Mouse (Mus musculus): ENCODE measurements around the gene Bcat1.
A peak's percentile ranks its signal among the peaks of the same experiment; 100 is the strongest.

The Bcat1 gene

DNA sequence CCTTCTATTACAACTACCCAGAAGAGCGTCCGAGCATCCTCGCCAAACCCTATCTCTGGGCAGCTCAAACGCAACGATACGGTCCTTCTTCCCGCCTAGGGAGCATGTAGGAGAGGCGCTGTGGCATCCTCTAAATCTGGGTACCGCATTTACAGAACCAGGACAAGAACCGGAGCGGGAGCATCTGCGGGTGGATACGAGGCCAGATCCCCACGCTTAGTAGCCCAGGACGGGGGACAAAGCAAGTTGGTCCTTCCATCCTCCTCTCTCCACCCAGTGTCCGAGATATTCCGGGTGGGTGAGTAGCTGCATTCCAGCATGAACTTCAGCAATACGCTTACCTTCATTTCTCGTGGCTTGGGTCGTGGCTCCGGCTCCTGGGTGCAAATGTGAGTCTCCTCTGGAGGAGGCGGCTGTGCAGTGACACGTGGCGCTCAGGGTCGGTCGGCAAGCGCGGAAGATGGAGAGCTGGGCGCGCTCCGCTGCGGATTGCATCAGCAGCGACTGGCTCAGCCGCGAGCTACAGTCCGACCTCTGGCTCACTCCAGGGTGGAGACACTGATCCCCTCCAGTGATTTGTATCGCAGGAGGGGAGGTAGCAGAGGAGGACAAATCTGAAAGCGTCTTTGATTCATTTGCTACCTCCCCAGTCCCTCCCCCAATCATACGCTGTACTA lies at the start of gene Bcat1:
Gene Bcat1 (minus strand): TSS at position 637 of the 677 bp plus-strand sequence.
- DNase-seq (ENCODE audit: low spot score in 2 of 2): peak in 1 of 2 experiments; percentile 14

DNA sequence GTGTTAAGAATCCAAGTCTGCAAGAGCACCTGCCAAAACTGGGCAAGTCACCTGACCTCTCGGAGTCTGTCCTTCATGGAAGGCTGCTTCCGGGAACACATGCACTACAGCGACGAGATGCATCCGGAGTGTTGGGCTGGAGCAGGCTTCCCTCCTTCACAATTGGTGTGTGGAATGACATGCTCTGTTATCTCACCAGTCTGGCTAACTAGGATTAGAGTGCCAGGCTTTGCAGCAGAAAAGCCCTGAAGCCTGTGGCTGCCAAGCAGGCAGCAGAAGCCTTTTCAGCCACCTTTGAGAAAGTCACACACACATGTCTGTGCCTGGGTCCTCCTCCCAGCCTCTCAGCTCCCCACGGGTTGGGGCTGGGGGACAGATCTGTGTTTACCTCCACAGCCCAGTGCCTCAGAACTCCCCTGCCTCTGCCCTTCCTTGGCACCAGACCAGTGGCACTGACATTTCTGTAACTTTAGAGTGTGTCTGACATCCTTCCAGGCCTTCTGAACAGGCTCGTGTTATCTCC lies 49.7 kb upstream of the Bcat1 start:
- DNase-seq (ENCODE audit: low spot score in 2 of 2): no peak

DNA sequence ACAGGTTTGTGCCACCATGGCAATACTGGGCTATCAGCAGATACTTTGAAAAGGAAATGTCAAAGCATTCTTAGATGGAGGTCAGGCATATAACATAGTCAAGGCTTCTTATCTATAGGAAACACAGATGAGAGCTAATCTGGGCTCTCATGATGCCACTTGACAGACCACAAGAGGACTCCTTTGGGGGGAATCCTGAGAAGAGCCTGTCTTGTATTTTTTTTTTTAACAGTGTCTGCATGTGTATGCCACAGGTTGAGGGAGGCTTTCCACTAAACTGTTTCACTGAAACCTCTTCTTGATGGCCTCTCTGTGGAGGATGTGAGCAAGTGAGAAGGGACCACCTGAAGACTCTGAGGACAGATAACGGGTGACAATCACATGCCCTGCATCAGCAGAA lies 48.6 kb upstream of the Bcat1 start:
- no peak for DNase-seq (ENCODE audit: low spot score in 2 of 2)

DNA sequence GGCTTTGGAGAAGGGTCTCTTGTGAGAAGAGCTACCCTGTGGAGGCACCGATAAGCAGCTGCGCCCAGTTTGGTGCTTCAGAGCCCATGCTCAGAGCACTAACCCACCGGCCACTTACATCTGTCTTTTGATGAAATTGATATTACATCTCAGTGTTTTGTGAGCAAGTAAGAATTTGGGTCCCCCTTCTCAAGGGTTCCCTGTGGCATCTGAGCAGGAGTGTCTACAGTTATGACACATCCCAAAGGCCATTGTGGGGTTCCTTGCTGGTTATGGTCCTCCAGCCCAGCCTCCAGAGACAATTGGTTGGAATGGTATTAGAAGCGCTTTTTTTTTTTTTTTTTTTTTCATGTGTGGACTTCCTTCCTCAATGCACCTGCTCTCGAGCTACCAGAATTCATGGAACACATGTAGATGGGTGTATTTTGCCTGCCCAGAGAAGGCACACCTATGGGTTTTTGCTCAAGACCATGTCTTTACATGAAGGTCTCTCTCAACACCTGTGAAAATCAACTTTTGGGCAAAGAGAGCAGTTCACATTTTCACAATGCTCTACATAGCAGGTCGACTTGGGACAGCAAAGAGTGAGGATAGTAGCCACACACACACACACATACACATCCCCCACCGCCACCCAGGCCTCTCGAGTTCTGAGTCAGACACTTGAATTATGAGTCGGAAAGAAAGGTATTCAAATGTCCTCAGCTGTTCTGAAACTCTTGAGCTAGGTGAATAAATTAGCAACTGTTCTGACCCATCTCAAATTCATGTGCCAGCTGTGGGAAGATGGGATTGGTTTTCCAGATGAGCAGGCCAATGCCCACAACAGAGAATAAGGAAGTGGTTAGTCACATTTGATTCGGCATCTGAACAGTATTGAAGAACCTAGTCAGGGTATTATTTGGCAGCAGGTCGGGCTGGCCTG lies 47.4 kb upstream of the Bcat1 start:
- DNase-seq (ENCODE audit: low spot score in 2 of 2): no peak

DNA sequence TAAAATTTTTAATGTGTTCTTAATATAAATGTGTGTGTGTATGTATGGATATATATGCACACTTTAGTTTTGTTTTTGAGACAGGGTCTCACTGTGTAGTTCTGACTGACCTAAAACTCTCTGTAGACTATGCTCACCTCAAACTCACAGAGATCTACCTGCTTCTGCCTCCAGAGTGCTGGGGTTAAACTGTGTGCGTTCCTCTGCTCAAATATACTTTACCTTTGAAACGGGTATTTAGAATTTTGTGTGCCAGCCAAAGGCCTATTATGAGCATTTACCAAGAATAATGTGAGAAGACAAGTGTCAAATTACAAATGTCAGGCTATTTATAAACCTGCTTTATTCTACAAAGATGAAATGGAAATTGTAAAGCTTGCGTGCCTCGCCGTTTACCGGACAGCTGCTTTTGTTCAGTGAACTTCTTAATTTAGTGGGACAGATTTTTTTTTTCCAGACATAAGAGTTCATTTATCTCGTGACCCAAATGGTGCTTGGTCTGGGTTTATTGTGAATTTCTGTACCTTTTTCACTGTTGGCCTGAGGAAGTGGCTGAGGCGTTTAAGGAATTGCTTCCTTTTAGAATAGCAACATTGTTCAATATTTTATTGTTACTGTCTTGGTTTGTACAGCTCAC lies 46.6 kb upstream of the Bcat1 start:
- DNase-seq (ENCODE audit: low spot score in 2 of 2): no peak

DNA sequence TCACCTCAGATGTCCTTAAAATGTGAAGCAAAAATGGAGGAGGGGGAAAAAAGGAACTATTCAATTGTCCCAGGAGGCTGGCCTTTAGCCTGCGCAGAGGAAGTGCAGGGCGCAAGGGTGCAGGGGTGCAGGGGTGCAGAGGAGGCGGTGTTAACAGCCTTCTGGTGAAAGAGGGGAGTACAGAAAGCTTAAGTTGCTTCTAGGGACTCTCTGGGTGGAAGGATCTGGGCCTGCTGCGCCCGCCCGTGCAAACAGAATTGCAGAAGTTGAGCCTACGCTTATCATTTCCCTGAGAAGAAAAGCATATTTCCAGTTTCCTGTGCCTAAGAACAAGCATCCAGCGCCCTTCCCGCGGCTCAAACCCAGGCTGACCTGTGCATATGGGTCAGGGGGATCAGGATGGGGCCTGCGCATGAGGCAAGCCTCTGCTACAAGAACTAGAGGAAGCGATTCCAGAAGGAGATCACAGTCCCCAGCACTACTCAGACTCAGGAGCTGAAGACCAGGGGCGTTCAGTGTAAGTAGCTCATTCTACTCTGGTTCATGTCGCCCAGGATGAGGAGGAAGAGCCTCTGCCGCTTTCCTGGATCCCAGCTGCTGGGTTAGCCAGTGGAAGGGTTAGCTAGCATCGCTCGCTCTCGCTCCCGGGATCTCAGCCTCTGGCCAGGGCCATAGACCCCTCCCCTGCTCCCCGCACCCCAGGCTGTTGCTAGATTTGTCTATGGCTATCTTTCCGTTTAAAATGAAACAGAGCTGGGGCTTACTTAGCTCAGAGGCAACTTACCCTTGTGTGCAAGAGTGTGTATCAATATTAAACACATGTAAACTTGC lies 45.8 kb upstream of the Bcat1 start:
- no peak for DNase-seq (ENCODE audit: low spot score in 2 of 2)

DNA sequence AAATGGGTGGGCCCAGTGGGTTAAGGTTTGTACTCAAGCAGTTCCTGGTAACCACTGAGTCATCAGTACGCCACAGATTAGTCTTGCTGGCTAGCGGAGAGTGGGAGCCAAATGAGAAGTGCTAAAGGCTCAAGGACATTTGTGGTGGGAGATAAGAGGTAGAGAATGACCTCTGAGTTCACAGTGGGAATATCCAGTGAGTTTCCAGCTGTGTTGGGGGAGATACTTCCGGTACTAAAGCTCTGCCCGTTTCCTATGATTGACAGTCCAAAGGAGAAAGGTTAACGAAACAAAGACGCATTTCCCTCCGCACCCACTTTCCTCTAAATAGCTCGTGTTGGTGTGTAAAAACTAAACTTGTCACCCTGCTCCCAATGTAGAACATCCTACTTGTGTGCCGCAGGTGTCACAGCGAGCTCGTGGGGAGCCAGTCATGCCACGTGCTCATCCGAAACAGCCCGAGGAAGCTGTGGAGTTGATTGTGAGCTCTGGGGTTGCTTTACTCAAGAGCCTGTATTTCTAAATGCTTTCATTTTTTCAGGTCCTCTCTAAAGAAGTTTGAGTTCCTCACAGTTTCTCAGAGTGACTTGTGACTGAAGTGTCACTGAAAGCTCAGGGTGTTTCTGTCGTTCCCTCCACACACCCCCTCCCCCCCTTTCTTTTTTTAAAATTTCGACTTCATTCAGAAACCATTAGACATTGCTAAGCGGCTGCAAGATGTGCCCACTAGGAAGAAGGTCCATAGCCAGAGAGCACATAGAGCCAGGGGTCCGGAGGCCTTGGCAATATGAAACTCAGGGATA lies 45.0 kb upstream of the Bcat1 start:
- no peak for DNase-seq (ENCODE audit: low spot score in 2 of 2)

DNA sequence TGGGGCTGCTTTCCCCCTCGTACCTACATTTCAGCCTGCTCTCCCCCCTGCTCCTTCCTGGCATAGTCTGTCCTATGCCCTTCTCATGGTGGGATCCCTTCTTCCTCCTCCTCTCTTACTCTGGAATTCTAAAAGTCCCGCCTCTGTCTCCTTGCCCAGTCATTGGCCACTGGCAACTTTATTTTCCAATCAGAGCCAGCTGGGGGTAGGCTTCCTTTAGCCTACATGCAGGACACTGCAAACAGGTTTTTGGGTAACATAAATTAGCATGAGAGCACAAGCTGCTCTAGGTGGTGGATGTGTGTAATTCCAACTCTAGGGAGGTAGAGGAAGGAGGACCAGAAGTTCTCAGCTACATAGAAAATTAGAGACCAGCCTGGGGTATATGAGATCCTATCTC lies 44.1 kb upstream of the Bcat1 start:
- no peak for DNase-seq (ENCODE audit: low spot score in 2 of 2)

DNA sequence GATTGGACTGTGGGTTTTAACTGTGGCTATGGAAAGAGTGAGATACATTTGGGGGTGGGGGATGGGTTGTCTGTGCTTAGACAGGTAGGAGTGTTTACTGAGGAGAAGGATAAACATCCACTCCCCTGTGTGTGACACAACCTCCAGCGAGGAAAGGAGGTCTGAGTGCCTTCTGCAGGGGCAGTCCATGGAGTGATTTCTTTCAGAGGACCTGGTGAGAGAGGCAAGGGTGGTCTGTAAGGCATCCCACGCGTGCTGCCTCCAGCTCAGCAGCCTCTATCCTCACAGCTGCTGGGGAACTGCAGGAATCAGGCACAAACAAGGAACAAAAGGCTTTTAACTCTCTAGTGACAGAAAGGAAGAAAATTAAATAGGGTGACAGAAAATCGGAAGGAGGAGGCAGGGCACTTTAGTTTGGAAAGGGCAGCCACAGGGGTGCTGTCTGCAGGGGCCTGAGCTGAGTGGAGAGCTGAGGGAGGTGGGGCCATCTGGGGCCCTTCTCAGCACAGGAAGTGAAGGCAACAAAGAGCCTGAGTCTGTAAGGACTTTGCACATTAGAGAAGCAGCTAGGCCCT lies 40.2 kb upstream of the Bcat1 start:
- no peak for DNase-seq (ENCODE audit: low spot score in 2 of 2)

DNA sequence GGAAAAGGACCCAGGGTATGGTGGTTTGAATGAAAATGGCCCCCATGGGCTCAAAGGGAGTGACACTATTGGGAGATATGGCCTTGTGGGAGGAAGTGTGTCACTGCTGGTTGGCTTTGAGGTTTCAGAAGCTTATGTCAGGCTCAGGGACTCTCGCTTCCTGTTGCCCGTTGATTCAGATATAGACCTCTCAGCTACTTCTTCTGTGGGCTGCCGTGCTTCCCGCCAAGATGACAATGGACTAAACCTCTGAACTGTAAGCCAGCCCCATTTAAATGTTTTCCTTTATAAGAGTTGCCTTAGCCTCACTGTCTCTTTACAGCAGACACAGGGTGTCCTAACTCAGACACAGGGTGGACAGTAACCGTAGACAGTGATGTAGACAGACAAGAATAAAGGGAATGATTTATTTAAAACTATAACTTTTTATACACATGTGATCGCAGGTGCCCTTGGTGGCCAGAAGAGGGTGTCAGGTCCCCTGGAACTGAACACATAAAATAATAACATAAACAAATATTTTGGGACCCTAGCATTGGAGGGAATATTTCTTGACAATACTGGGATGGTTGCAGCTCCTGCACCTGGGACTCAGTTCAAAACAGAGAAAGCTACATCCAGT lies 39.6 kb upstream of the Bcat1 start, which contains the start of gene Lrmp:
Gene Lrmp (plus strand): TSS at position 178 of the 622 bp plus-strand sequence.
- no peak for DNase-seq (ENCODE audit: low spot score in 2 of 2)

DNA sequence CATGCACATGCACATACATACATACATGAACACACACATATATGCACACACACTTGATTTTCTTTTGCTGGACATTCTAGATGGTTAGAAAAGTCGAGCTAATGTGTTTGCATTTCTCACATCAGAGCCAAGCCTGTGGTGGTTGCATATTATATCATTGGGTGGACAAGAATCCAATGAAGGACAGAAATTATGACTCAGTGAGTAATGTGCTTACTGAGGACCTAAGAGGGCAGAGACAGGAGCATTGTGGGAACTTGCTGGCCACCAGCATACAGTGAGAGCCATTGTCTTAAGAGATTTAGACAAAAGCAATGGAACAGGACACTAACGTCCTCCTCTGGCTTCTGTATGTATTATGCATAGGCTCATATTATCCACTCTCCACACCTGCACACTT lies 38.6 kb upstream of the Bcat1 start:
- no peak for DNase-seq (ENCODE audit: low spot score in 2 of 2)

DNA sequence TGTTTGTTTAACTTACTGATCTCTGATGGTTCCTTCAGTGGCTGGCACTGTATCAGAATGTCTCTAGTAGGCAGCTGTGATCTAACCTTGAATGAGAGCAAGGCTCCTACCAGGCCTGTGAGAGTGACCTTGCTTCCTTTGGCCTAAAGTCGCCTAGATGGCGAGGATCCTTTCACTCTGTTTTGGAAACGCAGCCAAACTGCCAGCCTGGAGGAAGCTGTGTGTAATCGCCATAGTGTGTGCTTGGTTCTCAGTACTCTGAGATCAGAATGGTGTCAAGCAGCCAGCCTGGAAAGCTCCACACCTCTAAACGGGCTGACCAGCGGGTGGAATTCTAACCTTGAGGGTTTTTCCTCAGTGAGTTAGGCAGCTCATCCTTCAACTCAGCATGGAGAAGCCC lies 36.9 kb upstream of the Bcat1 start:
- no peak for DNase-seq (ENCODE audit: low spot score in 2 of 2)

DNA sequence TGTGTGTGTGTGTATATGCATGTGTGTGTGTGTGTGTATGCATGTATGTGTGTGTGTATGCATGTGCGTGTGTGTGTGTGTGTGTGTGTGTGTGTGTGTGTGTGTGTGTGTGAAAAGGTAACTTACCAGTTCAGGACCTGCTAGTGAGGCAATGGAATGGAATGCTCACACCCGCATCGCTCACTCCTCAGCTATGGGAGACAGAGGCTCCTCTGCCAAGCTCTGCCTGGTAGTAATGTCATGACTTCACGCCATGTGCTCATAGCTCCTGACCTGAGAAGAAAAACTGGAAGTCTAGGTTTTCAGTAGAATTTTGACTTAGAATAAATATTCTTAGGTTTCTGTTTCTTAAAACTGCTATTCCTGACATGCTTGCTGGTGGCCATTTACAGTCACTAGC lies 34.8 kb upstream of the Bcat1 start:
- no peak for DNase-seq (ENCODE audit: low spot score in 2 of 2)

DNA sequence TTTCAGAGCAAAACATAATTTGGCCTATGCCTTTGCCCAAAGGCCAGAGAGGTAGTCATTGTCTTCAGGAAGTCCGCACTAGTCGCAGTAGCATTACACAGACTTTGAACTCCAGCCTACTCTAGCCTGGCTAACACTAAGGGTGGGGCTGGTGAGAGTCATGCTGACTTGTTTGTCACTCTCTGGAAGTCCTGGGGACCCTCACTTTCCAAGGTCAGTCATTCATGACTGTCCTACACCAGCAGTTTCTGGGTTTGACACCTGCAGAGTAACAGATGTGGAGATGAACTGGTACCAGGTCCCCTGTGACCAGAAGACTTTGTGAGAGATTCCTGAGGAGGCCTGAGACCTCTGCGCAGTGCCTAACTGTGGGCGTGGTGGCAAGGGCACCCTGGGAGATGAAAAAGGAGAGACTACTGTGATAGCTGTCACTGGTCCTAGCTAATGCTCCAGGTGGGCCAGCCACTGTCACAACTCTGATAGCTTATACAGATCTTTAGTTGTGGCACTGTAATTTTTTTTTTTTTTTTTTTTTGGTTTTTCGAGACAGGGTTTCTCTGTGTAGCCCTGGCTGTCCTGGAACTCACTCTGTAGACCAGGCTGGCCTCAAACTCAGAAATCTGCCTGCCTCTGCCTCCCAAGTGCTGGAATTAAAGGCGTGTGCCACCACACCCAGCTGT lies 30.3 kb upstream of the Bcat1 start:
- no peak for DNase-seq (ENCODE audit: low spot score in 2 of 2)

DNA sequence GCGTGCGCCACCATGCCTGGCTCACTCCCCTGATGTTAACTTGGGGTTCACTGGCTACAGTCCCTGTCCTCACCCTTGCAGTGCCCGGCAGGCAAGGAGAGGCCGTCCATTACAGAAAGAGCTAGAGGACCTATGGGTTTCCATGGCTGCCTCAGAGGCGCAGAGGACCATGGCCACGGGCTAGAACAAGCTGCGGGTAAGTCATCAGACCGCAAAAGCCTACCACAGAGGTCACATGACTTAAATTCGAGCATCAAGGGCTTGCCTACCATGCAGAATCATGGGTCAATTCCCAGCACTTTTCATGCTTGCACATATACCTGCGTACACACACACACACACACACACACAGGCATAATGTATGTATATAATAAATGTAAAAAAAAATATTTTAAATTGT lies 29.5 kb upstream of the Bcat1 start:
- DNase-seq (ENCODE audit: low spot score in 2 of 2): no peak

DNA sequence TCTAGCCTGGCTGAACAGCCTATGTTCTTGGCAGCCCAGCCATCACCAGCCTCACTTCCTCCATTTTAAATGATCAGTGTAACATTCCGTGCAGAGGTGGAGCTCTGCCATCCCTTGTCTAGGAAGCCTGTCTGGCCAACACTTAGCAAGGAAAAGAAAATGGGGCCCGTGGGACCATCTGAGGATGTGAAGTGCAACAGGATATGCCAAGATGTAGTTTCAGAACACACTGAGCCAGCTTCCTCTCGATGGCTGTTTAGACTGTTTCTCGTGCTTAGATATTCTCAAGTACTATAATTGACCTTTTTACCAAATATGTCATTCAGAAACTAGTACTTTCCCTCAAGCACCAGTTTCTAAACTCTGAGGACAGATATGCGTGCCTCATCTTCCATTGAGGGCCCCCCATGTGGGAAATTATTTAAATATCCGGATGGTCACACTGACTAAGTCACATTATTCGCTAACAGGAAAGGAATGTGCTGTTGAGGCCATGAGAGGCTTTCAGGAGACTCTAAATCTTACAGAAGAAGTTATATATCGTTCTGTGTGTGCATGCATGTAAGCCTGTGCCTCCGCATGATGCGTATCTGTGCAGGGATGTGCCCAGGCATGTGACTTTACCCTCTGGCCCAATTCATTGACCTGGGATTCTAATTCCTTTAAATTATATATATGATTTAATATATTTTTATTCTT lies 28.4 kb upstream of the Bcat1 start:
- no peak for DNase-seq (ENCODE audit: low spot score in 2 of 2)

DNA sequence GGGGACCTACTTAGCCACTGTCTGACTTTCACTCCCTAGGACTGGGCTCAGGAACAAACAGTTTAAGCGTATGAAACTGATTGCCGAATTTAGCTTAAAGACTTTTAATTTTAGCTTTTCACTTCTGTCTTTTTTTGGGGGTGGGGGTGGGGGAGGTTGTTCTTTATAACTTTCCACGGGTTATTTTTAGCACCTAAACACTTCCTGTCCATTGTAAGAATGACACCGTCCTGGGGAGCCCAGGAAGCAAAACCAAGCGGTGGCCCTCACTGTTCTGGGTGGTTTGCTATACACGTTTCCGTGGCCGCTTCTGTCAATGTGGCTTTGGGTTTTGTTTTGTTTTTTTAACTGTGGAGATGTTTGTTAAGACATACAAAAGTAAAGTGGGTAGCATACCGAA lies 24.9 kb upstream of the Bcat1 start:
- DNase-seq (ENCODE audit: low spot score in 2 of 2): no peak

DNA sequence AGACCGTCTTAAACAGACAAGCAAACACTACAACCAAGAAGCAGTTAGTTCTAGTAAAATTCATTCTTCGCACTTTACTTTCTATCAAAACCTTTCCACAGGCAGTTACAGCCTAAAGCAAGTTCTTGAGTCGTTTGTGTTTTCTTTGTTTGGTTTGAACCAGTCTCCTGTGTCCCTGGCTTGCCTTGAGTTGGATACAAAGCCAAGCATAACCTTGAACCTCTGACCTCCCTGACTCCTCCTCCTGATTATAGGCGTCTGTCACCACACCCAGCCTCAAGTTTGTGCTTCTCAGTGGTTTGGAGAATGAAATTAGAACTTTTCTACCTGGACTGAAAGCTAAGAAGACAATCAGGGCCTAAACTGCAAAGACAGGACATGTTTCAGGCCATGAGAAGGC lies 18.4 kb upstream of the Bcat1 start:
- no peak for DNase-seq (ENCODE audit: low spot score in 2 of 2)
